Mouse (Mus musculus) intestine, embryonic 16.5 days (tissue): ENCODE measurements at regions not wholly inside any gene's neighbourhood (a gene's known extent, or its start where the extent isn't known, plus 50 kb on each side); places are given as distances from the start of the nearest gene placed in this dataset.

Source experiments
- ATAC-seq: fragments of 200-750 bp; cut with Nextera tagmentation; 2 replicates; pipeline ENCODE4 v1.8.0; 2017; ENCODE audit warnings: moderate TSS enrichment, moderate library complexity
- H3K27ac ChIP-seq: fragments of 300-500 bp; sonication (generic); 2 replicates; pipeline ENCODE4 v1.5.1; 2014; ENCODE audit warnings: mild to moderate bottlenecking, low read length
- H3K27me3 ChIP-seq: fragments of 300-500 bp; sonication (generic); replicated peaks from 2 replicates; pipeline ENCODE4 v1.6.1; 2014; ENCODE audit warnings: low read length, control low read depth, mixed read lengths; ENCODE audit not compliant: control insufficient read depth, insufficient read depth
- H3K36me3 ChIP-seq: fragments of 300-500 bp; sonication (generic); 2 replicates; pipeline ENCODE4 v1.6.1; 2014; ENCODE audit warnings: low read length, control low read depth; ENCODE audit not compliant: control insufficient read depth, insufficient read depth
- H3K4me1 ChIP-seq: fragments of 300-500 bp; sonication (generic); 2 replicates; pipeline ENCODE4 v1.6.1; 2014; ENCODE audit warnings: low read length, control low read depth, mixed read lengths; ENCODE audit not compliant: control insufficient read depth, insufficient read depth
- H3K4me2 ChIP-seq: fragments of 300-500 bp; sonication (generic); 2 replicates; pipeline ENCODE4 v1.6.1; 2014; ENCODE audit warnings: low read depth, low read length, control low read depth
- H3K4me3 ChIP-seq: fragments of 300-500 bp; sonication (generic); 2 replicates; pipeline ENCODE4 v1.5.1; 2014; ENCODE audit warnings: mild to moderate bottlenecking, low read length
- H3K9ac ChIP-seq: fragments of 300-500 bp; sonication (generic); 2 replicates; pipeline ENCODE4 v1.6.1; 2014; ENCODE audit warnings: low read depth, low read length
- H3K9me3 ChIP-seq: fragments of 300-500 bp; sonication (generic); 2 replicates; pipeline ENCODE4 v1.6.1; 2016; ENCODE audit warnings: low read length, control low read depth; ENCODE audit not compliant: control insufficient read depth
- WGBS: fragments of 180-500 bp; shearing (Covaris S2); extraction: QIAGEN DNeasy Blood & Tissue Kit; methylation state at CpG from one replicate; pipeline ENCODE4 v1.1.7; 2014; 5-methylcytosine and 5-hydroxymethylcytosine counted together

DNA sequence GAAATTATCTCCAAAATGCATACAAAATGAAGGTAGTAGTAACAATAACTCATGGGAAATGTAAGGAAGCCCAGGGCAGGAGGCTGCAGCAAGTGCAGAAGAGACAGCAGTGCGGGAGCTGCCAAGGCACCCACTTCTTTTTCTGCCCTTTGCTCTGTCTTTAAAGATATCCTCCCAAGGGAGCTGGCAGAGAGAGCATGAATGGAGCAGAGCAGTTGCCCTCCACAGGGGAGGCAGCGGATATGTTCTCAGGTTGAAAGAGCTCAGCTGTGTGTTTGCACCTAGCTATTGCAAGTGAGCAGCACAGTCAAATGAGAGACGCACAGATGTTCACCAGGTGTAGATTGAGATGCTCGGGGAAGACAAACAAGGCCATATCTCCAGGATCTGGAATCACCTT lies 547.9 kb upstream of the Mgmt start:
- Histone ChIP-seq H3K4me1 (peaks cover 15% of the 10 kb centered on the region), H3K27me3 (no peaks in the 10 kb centered on the region), H3K27ac (no peak overlapping the region), H3K4me2 (no peak overlapping the region), H3K4me3 (no peak overlapping the region), H3K36me3 (no peaks in the 10 kb centered on the region), H3K9me3 (no peaks in the 10 kb centered on the region), H3K9ac (no peak overlapping the region)
- 59% methylated on average over 4 of the region's 4 CpGs for WGBS
- ATAC-seq = no peak

DNA sequence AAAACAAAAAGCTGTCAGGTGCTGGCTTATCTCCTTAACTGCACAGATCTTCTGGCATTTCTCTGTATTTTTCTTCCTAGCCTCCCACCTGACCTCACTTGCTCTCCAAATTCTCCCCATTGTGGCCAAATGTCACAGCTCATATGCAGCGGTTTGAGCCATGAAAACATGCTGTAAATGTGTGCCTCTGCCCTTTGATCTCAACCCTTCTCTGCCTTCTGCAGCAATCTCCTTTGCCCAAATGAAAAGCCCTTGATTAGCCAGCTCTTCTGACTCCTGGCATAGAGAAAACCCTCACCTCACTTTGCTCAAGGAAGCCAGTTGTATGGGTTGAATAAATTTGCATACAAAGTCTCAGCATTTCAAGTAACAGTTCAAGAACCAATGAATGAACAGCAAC lies 546.1 kb upstream of the Mgmt start:
- H3K4me1 ChIP-seq = peaks cover 4% of the 10 kb centered on the region; the same call in 1 of the 2 replicates
- 38% methylated on average over 1 of the region's 1 CpGs for WGBS
- H3K4me3 ChIP-seq = no peak overlapping the region
- no peaks in the 10 kb centered on the region for H3K27me3 ChIP-seq
- no peak overlapping the region for H3K27ac ChIP-seq
- H3K9ac ChIP-seq = no peak overlapping the region
- no peak overlapping the region for H3K4me2 ChIP-seq
- H3K9me3 ChIP-seq = no peaks in the 10 kb centered on the region
- no peaks in the 10 kb centered on the region for H3K36me3 ChIP-seq
- ATAC-seq = no peak

DNA sequence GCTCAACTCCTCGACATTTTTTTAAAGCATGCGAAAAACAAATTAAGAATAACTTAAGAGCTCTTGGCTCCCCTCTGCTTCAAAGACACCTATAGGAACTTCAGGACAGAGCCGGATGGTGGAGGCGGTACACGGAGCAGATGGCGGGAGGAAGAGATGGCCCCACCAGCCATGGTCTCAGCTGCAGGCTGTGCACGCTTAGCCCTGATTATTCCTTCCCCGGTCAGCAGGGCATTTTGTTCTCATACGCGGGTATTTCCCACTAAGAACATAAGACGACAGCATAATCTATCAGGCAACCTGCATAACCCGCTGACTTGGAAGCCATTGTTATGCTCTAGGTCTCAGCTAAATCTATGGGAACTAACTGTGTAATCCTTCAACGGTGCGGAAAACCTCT lies 544.8 kb upstream of the Mgmt start:
- Histone ChIP-seq H3K27me3 (no peaks in the 10 kb centered on the region), H3K4me1 (no peaks in the 10 kb centered on the region), H3K36me3 (no peaks in the 10 kb centered on the region), H3K4me2 (no peak overlapping the region), H3K9ac (no peak overlapping the region), H3K9me3 (no peaks in the 10 kb centered on the region), H3K4me3 (no peak overlapping the region), H3K27ac (no peak overlapping the region)
- WGBS = 89% methylated on average over 14 of the region's 14 CpGs
- ATAC-seq = no peak

DNA sequence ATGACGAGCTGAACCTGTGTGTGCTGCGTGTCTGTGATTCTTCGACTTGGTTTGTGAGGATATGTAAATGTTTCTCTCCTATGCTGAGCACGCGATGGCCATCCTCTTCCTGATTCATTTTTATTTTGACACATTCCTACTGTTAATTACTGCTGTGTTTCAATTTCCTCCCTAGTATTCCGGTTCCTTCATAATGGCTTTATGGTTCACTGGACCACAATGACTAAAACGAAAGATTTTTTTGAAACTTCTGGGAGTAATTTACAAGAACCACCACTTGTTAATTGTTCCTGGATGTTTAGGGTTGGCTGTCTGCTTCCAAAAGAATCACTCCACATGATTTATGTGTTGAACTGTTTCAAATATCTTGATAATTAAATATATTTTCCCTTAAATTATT lies 537.4 kb upstream of the Mgmt start:
- WGBS = 49% methylated on average over 7 of the region's 7 CpGs
- H3K9me3 ChIP-seq = no peaks in the 10 kb centered on the region
- H3K9ac ChIP-seq = no peak overlapping the region
- H3K4me2 ChIP-seq = no peak overlapping the region
- no peaks in the 10 kb centered on the region for H3K4me1 ChIP-seq
- ATAC-seq = no peak
- no peak overlapping the region for H3K4me3 ChIP-seq
- no peaks in the 10 kb centered on the region for H3K27me3 ChIP-seq
- no peaks in the 10 kb centered on the region for H3K36me3 ChIP-seq
- no peak overlapping the region for H3K27ac ChIP-seq

DNA sequence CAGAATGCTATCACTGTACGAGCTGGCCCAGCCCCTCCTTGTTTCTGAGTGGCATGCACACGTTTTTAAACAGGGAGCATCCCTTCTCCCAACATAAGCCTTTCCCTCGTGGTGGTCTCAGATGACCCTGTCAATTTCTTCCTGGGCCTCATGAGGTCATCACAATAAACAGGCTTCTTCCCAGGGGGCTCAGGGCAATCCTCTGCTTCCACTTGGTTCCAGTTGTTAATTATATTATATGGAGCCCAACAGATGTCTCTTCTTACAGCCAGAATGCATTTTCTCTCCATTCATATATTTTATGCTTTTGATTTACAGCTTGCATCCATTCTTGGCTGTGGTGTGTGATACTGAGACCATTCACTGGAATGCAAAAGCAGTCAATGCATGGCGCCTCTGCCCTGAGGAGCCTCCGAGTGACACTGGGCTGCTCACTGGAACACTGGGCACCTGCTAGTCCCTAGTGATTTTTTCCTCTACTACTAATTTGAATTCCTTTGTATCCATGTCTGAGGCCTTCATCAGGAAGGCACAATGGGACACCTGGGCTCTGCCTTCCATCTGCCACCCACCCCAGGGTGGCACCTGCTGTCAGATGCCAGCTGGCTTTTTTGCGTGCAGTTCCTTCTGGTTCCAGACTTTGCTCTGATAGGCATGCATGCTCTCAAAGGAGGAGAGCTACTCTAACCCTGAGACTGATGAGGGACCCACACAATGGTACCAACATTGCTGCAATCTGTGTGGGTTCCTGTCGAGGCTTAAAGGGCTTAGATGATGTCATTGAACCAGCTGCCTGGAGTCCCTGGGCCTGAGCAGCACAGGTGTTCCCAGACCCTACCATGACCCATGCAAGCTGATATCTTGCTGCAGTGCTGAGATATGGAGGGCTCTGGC lies 528.8 kb upstream of the Mgmt start:
- 57% methylated on average over 7 of the region's 7 CpGs for WGBS
- Histone ChIP-seq H3K36me3 (no peaks in the 10 kb centered on the region), H3K4me1 (no peaks in the 10 kb centered on the region), H3K9me3 (no peaks in the 10 kb centered on the region), H3K9ac (no peak overlapping the region), H3K27me3 (no peaks in the 10 kb centered on the region), H3K4me2 (no peak overlapping the region), H3K27ac (no peak overlapping the region), H3K4me3 (no peak overlapping the region)
- no peak for ATAC-seq

DNA sequence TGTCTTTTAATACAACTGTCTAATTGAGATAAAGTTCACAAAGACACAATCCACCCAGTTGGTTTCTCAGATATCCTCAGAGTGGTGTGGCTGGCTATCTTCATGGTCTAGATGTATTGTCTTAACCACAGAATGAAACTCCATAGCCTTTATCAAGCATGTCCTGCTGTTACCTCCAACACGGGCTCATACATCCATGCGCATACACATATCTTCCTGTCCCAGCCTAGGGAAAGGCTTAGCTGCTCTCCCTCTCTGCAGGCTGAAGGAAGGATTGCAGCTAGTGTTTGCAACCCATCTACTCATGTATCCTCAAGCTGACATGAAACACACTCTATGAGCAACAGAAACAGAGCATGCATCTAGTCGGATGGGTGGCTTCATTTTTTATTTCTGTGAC lies 517.2 kb upstream of the Mgmt start:
- H3K27me3 ChIP-seq = no peaks in the 10 kb centered on the region
- no peak overlapping the region for H3K27ac ChIP-seq
- WGBS = 75% methylated on average over 3 of the region's 3 CpGs

DNA sequence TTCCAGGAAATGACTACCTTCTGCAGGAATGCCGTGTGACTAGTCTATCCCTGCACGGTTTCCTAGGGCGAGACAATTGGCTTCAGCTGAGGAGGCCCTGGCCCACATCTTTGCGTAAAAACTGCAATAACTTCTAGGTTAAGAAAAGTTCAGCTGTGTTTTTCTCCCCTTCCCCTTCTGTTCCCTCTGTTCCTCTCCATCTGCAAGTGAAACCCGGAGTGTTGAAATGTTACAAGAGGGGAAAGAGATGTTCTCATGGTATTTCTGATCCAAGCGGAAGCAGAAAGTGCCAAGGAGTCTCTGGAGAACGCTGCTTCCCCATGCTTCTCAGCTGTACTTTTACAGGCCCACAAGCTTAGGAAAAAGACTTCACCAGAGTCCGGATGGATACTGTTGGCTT lies 516.7 kb upstream of the Mgmt start:
- H3K4me2 ChIP-seq = no peak overlapping the region
- H3K36me3 ChIP-seq = no peaks in the 10 kb centered on the region
- no peak overlapping the region for H3K4me3 ChIP-seq
- H3K27me3 ChIP-seq = no peaks in the 10 kb centered on the region
- H3K9me3 ChIP-seq = no peaks in the 10 kb centered on the region
- no peak overlapping the region for H3K27ac ChIP-seq
- ATAC-seq = no peak
- H3K4me1 ChIP-seq = no peaks in the 10 kb centered on the region
- H3K9ac ChIP-seq = no peak overlapping the region
- 61% methylated on average over 8 of the region's 8 CpGs for WGBS

More for the DNA sequence above, 517.2 kb upstream of the Mgmt start:
- no peak overlapping the region for H3K9ac ChIP-seq
- no peak for ATAC-seq
- no peaks in the 10 kb centered on the region for H3K36me3 ChIP-seq
- no peaks in the 10 kb centered on the region for H3K4me1 ChIP-seq
- H3K4me2 ChIP-seq = no peak overlapping the region
- no peaks in the 10 kb centered on the region for H3K9me3 ChIP-seq
- H3K4me3 ChIP-seq = no peak overlapping the region

DNA sequence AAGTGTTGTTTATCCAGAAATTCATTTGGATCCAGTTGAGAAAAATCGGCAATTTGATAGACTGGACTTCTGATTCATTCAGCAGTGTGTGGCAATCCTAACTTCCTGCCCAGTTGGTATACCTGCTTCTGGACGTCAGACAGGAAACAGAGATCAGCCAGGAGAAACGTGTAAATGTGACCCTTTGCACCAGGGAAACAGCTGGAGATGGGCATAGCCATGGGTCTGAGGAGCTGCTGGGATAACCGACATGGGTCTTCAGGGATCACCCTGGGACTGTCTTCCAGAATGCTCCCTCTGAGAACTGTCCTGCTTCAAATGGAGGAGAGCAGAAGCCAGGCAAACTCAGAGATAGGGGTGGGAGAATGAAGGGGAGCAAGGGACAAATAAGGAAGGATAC lies 516.1 kb upstream of the Mgmt start:
- no peaks in the 10 kb centered on the region for H3K27me3 ChIP-seq
- no peaks in the 10 kb centered on the region for H3K9me3 ChIP-seq
- no peaks in the 10 kb centered on the region for H3K36me3 ChIP-seq
- no peak overlapping the region for H3K4me3 ChIP-seq
- ATAC-seq = no peak
- H3K27ac ChIP-seq = no peak overlapping the region
- WGBS = 52% methylated on average over 4 of the region's 4 CpGs
- H3K4me1 ChIP-seq = no peaks in the 10 kb centered on the region
- H3K9ac ChIP-seq = no peak overlapping the region
- no peak overlapping the region for H3K4me2 ChIP-seq

DNA sequence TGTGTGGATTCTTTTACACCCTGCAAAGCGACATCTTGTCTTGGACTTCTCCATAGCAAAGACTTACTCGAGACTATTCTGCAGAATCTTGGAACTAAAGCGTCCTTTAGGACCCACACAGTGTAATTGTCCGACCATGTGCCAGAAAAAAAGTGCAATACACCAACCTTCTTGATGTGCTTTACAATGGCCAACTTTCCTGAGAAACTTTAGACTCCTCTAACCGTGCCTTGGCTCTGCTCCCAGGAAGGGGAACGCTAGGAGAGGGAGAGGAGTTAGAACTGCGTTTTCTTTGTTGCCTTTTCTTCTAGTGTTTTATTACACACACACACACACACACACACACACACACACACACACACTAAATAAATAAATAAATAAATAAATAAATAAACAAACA lies 515.1 kb upstream of the Mgmt start:
- H3K36me3 ChIP-seq = no peaks in the 10 kb centered on the region
- no peak overlapping the region for H3K4me3 ChIP-seq
- no peaks in the 10 kb centered on the region for H3K27me3 ChIP-seq
- H3K4me2 ChIP-seq = no peak overlapping the region
- H3K9me3 ChIP-seq = no peaks in the 10 kb centered on the region
- no peak overlapping the region for H3K9ac ChIP-seq
- H3K4me1 ChIP-seq = no peaks in the 10 kb centered on the region
- 62% methylated on average over 7 of the region's 7 CpGs for WGBS
- no peak overlapping the region for H3K27ac ChIP-seq
- no peak for ATAC-seq

DNA sequence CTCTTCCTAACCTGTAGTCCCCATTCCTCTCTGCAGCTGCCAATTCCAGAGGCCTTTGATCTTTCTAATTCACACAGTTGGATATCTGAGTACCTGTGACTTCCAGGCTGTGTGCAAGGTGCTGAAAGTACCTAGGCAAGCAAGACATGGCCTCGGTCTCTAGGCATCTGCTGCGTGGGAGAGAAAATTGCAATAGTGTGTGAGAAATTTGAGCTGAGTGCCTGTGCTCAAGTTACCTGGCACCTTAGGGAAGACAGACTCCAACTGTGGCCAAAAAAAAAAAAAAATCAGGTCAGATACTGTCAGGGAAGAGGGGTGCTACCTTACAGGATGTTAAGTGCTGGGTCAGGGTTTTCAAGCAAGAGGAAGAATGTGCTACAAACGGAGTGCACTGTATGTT lies 514.7 kb upstream of the Mgmt start:
- Histone ChIP-seq H3K36me3 (no peaks in the 10 kb centered on the region), H3K9me3 (no peaks in the 10 kb centered on the region), H3K4me3 (no peak overlapping the region), H3K27me3 (no peaks in the 10 kb centered on the region), H3K27ac (no peak overlapping the region), H3K4me1 (no peaks in the 10 kb centered on the region), H3K4me2 (no peak overlapping the region), H3K9ac (no peak overlapping the region)
- no peak for ATAC-seq
- WGBS = 59% methylated on average over 3 of the region's 3 CpGs
